Mouse (Mus musculus): ENCODE measurements around the gene Exoc3l4. TPM values are rescaled to one million over a fixed set of nuclear protein-coding genes. Genes with fewer than 3 reads are reported as not detected.

Gene Exoc3l4
- total RNA-seq, 2 experiments from 2014 or later = 12.8 to 23.8 TPM

GRCm38 (mm10) chr12:111445890-111446613 lies 29.2 kb downstream of the Exoc3l4 start:
- intact Hi-C loops (cut with DNase I; ENCODE audit: low total_unique reads) = no loop called here
- DNase-seq = no peak

GRCm38 (mm10) chr12:111446745-111447144 lies 29.9 kb downstream of the Exoc3l4 start:
- DNase-seq = no peak
- intact Hi-C loops (cut with DNase I; ENCODE audit: low total_unique reads) = no loop called here

- intact Hi-C loops (cut with DNase I; ENCODE audit: low total_unique reads) = no loop called here
These were observed 30.5 kb downstream of the Exoc3l4 start for GRCm38 (mm10) chr12:111447350-111447749.

GRCm38 (mm10) chr12:111447898-111448760 lies 31.3 kb downstream of the Exoc3l4 start:
- DNase-seq = no peak
- intact Hi-C loops (cut with DNase I; ENCODE audit: low total_unique reads) = no loop called here

More at GRCm38 (mm10) chr12:111447350-111447749, 30.5 kb downstream of the Exoc3l4 start:
- no peak for DNase-seq

- DNase-seq = no peak
- intact Hi-C loops (cut with DNase I; ENCODE audit: low total_unique reads) = no loop called here
These were observed 32.3 kb downstream of the Exoc3l4 start for GRCm38 (mm10) chr12:111448931-111449705.

- peak; percentile 63 for DNase-seq
These were observed 33.5 kb downstream of the Exoc3l4 start for GRCm38 (mm10) chr12:111450359-111450758.

GRCm38 (mm10) chr12:111451561-111451960 lies 34.7 kb downstream of the Exoc3l4 start:
- intact Hi-C loops (cut with DNase I; ENCODE audit: low total_unique reads) = no loop called here

More at GRCm38 (mm10) chr12:111450359-111450758, 33.5 kb downstream of the Exoc3l4 start:
- intact Hi-C loops (cut with DNase I; ENCODE audit: low total_unique reads) = no loop called here

GRCm38 (mm10) chr12:111454021-111454420 lies 37.2 kb downstream of the Exoc3l4 start:
- no peak for DNase-seq
- intact Hi-C loops (cut with DNase I; ENCODE audit: low total_unique reads) = no loop called here

More at GRCm38 (mm10) chr12:111451561-111451960, 34.7 kb downstream of the Exoc3l4 start:
- DNase-seq = no peak

GRCm38 (mm10) chr12:111454543-111455280 lies 37.9 kb downstream of the Exoc3l4 start:
- DNase-seq = no peak
- intact Hi-C loops (cut with DNase I; ENCODE audit: low total_unique reads) = no loop called here

GRCm38 (mm10) chr12:111455311-111455846 lies 38.6 kb downstream of the Exoc3l4 start:
- intact Hi-C loops (cut with DNase I; ENCODE audit: low total_unique reads) = no loop called here
- no peak for DNase-seq

- intact Hi-C loops (cut with DNase I; ENCODE audit: low total_unique reads) = no loop called here
These were observed 39.0 kb downstream of the Exoc3l4 start for GRCm38 (mm10) chr12:111455860-111456259.

GRCm38 (mm10) chr12:111457742-111458141 lies 40.9 kb downstream of the Exoc3l4 start:
- intact Hi-C loops (cut with DNase I; ENCODE audit: low total_unique reads) = loop anchor here (2.0 kb wide), 1 partner anchor 29 kb away; no protein-coding TSS in a partner anchor
- DNase-seq = no peak

More at GRCm38 (mm10) chr12:111455860-111456259, 39.0 kb downstream of the Exoc3l4 start:
- DNase-seq = no peak

- DNase-seq = no peak
- intact Hi-C loops (cut with DNase I; ENCODE audit: low total_unique reads) = no loop called here
These were observed 46.8 kb downstream of the Exoc3l4 start for GRCm38 (mm10) chr12:111463570-111463969.

GRCm38 (mm10) chr12:111466369-111466768 lies 49.6 kb downstream of the Exoc3l4 start:
- intact Hi-C loops (cut with DNase I; ENCODE audit: low total_unique reads) = no loop called here
- no peak for DNase-seq

GRCm38 (mm10) chr12:111468206-111468605 lies 51.4 kb downstream of the Exoc3l4 start:
- intact Hi-C loops (cut with DNase I; ENCODE audit: low total_unique reads) = no loop called here
- DNase-seq = no peak

- intact Hi-C loops (cut with DNase I; ENCODE audit: low total_unique reads) = no loop called here
- DNase-seq = peak; percentile 75
These were observed 52.7 kb downstream of the Exoc3l4 start for GRCm38 (mm10) chr12:111469507-111469906.

- intact Hi-C loops (cut with DNase I; ENCODE audit: low total_unique reads) = no loop called here
- no peak for DNase-seq
These were observed 54.3 kb downstream of the Exoc3l4 start for GRCm38 (mm10) chr12:111471119-111471518.

GRCm38 (mm10) chr12:111471721-111472120 lies 54.9 kb downstream of the Exoc3l4 start:
- intact Hi-C loops (cut with DNase I; ENCODE audit: low total_unique reads) = no loop called here
- DNase-seq = no peak

- intact Hi-C loops (cut with DNase I; ENCODE audit: low total_unique reads) = no loop called here
- DNase-seq = no peak
These were observed 56.1 kb downstream of the Exoc3l4 start for GRCm38 (mm10) chr12:111472886-111473285.

Measured in gastrocnemius, postnatal 14 days (tissue).